Mouse (Mus musculus) megakaryocyte-erythroid progenitor cell, adult 5-6 weeks (primary cell): ENCODE data around the gene H2al1e. TPM values are rescaled to one million over a fixed set of nuclear protein-coding genes. Genes with fewer than 3 reads are reported as not detected.

Experiments used
- ATAC-seq: replicated peaks from 2 replicates; pipeline ENCODE4 v1.8.0; 2016; ENCODE audit warnings: mild to moderate bottlenecking, inconsistent platforms; ENCODE audit not compliant: severe bottlenecking, poor library complexity, low FRiP score, low TSS enrichment
- total RNA-seq, 2 experiments: library from RNA; stranded (forward) in 1 of 2; stranded (reverse) in 1 of 2; fragments of 200-1000, 215-1000 nt in 1 of 2; fragments of >200 nt in 1 of 2; fragmentation: Nextera tagmentation in 1 of 2; gene quantifications; 2 replicates each; pipeline ENCODE4 v1.2.3; 2014 to 2017

The H2al1e gene
- total RNA-seq, 2 experiments from 2014 or later, result not detected

DNA sequence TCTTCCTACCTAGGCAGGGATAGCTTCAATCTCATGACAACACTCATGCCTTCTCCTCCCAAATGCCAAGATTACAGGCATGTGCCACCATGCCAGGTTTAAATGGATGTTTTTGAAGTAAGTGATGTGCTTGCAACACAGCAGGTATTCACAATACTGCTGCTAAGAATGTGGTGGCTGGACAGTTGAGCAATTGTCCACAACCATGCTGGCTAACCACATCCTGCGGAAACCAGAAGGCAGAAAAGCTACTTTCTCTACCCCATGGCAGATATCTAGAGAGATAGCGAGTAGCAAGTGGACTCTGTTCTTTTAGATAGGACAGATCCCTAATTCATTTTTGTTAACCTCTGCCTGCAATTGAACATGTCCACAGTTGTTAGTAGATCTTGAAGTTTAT, 49.5 kb downstream of the H2al1e start:
- no peak for ATAC-seq

Other genes with a start within 250 kb of the H2al1e start
- not detected in 2 replicates for gene H2al1a, start 12.7 kb upstream of the H2al1e start, total RNA-seq (2014; fragmentation: Nextera tagmentation)
- gene H2al1a, start 12.7 kb upstream of the H2al1e start, total RNA-seq (2017), result not detected in 2 replicates
- gene H2al1b, start 9.5 kb upstream of the H2al1e start, total RNA-seq (2014; fragmentation: Nextera tagmentation), result not detected in 2 replicates
- gene H2al1b, start 9.5 kb upstream of the H2al1e start, total RNA-seq (2017), result not detected in 2 replicates
- gene H2al1c, start 6.3 kb upstream of the H2al1e start, total RNA-seq (2014; fragmentation: Nextera tagmentation), result not detected in 2 replicates
- not detected in 2 replicates for gene H2al1c, start 6.3 kb upstream of the H2al1e start, total RNA-seq (2017)
- not detected in 2 replicates for gene H2al1d, start 3.1 kb upstream of the H2al1e start, total RNA-seq (2014; fragmentation: Nextera tagmentation)
- not detected in 2 replicates for gene H2al1d, start 3.1 kb upstream of the H2al1e start, total RNA-seq (2017)
- not detected in 2 replicates for gene H2al1f, start 3.2 kb downstream of the H2al1e start, total RNA-seq (2014; fragmentation: Nextera tagmentation)
- not detected in 2 replicates for gene H2al1f, start 3.2 kb downstream of the H2al1e start, total RNA-seq (2017)
- gene H2al1g, start 6.3 kb downstream of the H2al1e start, total RNA-seq (2014; fragmentation: Nextera tagmentation), result not detected in 2 replicates
- gene H2al1g, start 6.3 kb downstream of the H2al1e start, total RNA-seq (2017), result not detected in 2 replicates
- gene H2al1h, start 9.6 kb downstream of the H2al1e start, total RNA-seq (2014; fragmentation: Nextera tagmentation), result not detected in 2 replicates
- gene H2al1h, start 9.6 kb downstream of the H2al1e start, total RNA-seq (2017), result not detected in 2 replicates
- gene H2al1i, start 12.7 kb downstream of the H2al1e start, total RNA-seq (2014; fragmentation: Nextera tagmentation), result not detected in 2 replicates
- gene H2al1i, start 12.7 kb downstream of the H2al1e start, total RNA-seq (2017), result not detected in 2 replicates
- not detected in 2 replicates for gene H2al1j, start 15.9 kb downstream of the H2al1e start, total RNA-seq (2014; fragmentation: Nextera tagmentation)
- gene H2al1j, start 15.9 kb downstream of the H2al1e start, total RNA-seq (2017), result not detected in 2 replicates